Mouse (Mus musculus) myocyte (in vitro differentiated cells): ENCODE data around the gene Fut2. TPM values are rescaled to one million over a fixed set of nuclear protein-coding genes. Genes with fewer than 3 reads are reported as not detected.

Experiments used
- H3K27me3 ChIP-seq: one replicate; pipeline ENCODE4 v1.6.1; 2011; ENCODE audit not compliant: control insufficient read depth, insufficient read depth, insufficient read length
- H3K36me3 ChIP-seq: one replicate; pipeline ENCODE4 v1.6.1; 2011; ENCODE audit not compliant: control insufficient read depth, insufficient read depth
- H3K4me2 ChIP-seq: one replicate; pipeline ENCODE4 v1.6.1; 2011; ENCODE audit warnings: low read depth, control low read depth
- H3K4me3 ChIP-seq: one replicate; pipeline ENCODE4 v1.5.1; 2011; ENCODE audit warnings: mild to moderate bottlenecking, control low read depth, moderate library complexity
- H3K79me2 ChIP-seq: one replicate; pipeline ENCODE4 v1.6.1; 2011; ENCODE audit not compliant: control insufficient read depth, insufficient read depth
- H3ac ChIP-seq: one replicate; pipeline ENCODE4 v1.6.1; 2011; ENCODE audit not compliant: control insufficient read depth, insufficient read length
- CEBPB ChIP-seq: IDR thresholded peaks from 2 replicates; pipeline ENCODE4 v1.6.1; 2011; ENCODE audit warnings: mild to moderate bottlenecking, moderate library complexity; ENCODE audit not compliant: poor library complexity, insufficient read depth, severe bottlenecking
- E2F4 ChIP-seq: IDR thresholded peaks from one replicate; pipeline ENCODE4 v1.6.1; 2011; ENCODE audit warnings: mild to moderate bottlenecking, control low read depth, moderate library complexity; ENCODE audit not compliant: insufficient read depth
- MAX ChIP-seq: IDR thresholded peaks from one replicate; pipeline ENCODE4 v1.6.1; 2011; ENCODE audit warnings: low read depth, mild to moderate bottlenecking, control low read depth
- MYOD1 ChIP-seq, 3 experiments: IDR thresholded peaks; one replicate each; pipeline ENCODE4 v1.6.1; 2011; ENCODE audit warnings: control low read depth in 2 of 3, low read depth in 2 of 3, mild to moderate bottlenecking in 2 of 3, moderate library complexity in 1 of 3; ENCODE audit not compliant: insufficient read length in 2 of 3, control insufficient read depth in 1 of 3
- MYOG ChIP-seq, 3 experiments: IDR thresholded peaks; one replicate each; pipeline ENCODE4 v1.6.1; 2011; ENCODE audit warnings: control low read depth in 2 of 3, low read depth in 2 of 3, mild to moderate bottlenecking in 2 of 3; ENCODE audit not compliant: insufficient read length in 2 of 3, control insufficient read depth in 1 of 3, insufficient read depth in 1 of 3
- POLR2A ChIP-seq: IDR thresholded peaks from one replicate; pipeline ENCODE4 v1.6.1; 2011; ENCODE audit warnings: low read depth, mild to moderate bottlenecking, control low read depth, moderate library complexity; ENCODE audit not compliant: insufficient read length
- POLR2AphosphoS2 ChIP-seq: IDR thresholded peaks from one replicate; pipeline ENCODE4 v1.6.1; 2011; ENCODE audit warnings: low read depth, control low read depth; ENCODE audit not compliant: insufficient read length
- REST ChIP-seq: IDR thresholded peaks from one replicate; pipeline ENCODE4 v1.6.1; 2011; ENCODE audit warnings: mild to moderate bottlenecking, control low read depth, moderate library complexity; ENCODE audit not compliant: insufficient read depth, insufficient read length
- SRF ChIP-seq: IDR thresholded peaks from one replicate; pipeline ENCODE4 v1.6.1; 2011; ENCODE audit warnings: low read depth; ENCODE audit not compliant: control insufficient read depth, insufficient read length
- TCF12 ChIP-seq: IDR thresholded peaks from one replicate; pipeline ENCODE4 v1.6.1; 2011; ENCODE audit warnings: mild to moderate bottlenecking, control low read depth; ENCODE audit not compliant: poor library complexity, insufficient read depth, severe bottlenecking
- TCF3 ChIP-seq: IDR thresholded peaks from one replicate; pipeline ENCODE4 v1.6.1; 2011; ENCODE audit warnings: low read depth, control low read depth; ENCODE audit not compliant: insufficient read length
- USF1 ChIP-seq: IDR thresholded peaks from one replicate; pipeline ENCODE4 v1.6.1; 2011; ENCODE audit warnings: low read depth, mild to moderate bottlenecking, control low read depth, moderate library complexity
- polyA plus RNA-seq: library from polyadenylated mRNA; unstranded; fragments of >200 nt; fragmentation: generic; extraction: Trizol; gene quantifications from one replicate; pipeline ENCODE4 v1.2.1, GENCODE M21; 2012; ENCODE audit warnings: missing spikeins

Gene Fut2
- polyA plus RNA-seq, 1 experiment: 0.41 TPM

- Histone ChIP-seq H3K4me2 (no peak overlapping the region), H3K36me3 (no peaks in the 10 kb centered on the region), H3K79me2 (no peaks in the 10 kb centered on the region), H3K4me3 (no peak overlapping the region), H3K27me3 (no peaks in the 10 kb centered on the region), H3ac (no peak overlapping the region)
- no peak for TF ChIP-seq MYOG (IDR thresholded peaks at IDR 0.05; ENCODE audit: control insufficient read depth in 1 of 3, insufficient read depth in 1 of 3, insufficient read length in 2 of 3, low read depth in 2 of 3)
Measured at GRCm38 (mm10) chr7:45644872-45645590, 21.2 kb downstream of the Fut2 start.

- no peaks in the 10 kb centered on the region for H3K79me2 ChIP-seq
- no peak overlapping the region for H3K4me3 ChIP-seq
- TF ChIP-seq MYOG (IDR thresholded peaks at IDR 0.05; ENCODE audit: control insufficient read depth in 1 of 3, insufficient read depth in 1 of 3, insufficient read length in 2 of 3, low read depth in 2 of 3): peak in 1 of 3 experiments; percentile 22
- TF ChIP-seq USF1: peak; percentile 11
- TF ChIP-seq SRF: no peak
- no peak for TF ChIP-seq TCF3
- TF ChIP-seq E2F4: no peak
- TF ChIP-seq MAX: no peak
- TF ChIP-seq POLR2A: no peak
- TF ChIP-seq CEBPB: no peak
Measured at GRCm38 (mm10) chr7:45644183-45644582, 22.0 kb downstream of the Fut2 start.

DNA sequence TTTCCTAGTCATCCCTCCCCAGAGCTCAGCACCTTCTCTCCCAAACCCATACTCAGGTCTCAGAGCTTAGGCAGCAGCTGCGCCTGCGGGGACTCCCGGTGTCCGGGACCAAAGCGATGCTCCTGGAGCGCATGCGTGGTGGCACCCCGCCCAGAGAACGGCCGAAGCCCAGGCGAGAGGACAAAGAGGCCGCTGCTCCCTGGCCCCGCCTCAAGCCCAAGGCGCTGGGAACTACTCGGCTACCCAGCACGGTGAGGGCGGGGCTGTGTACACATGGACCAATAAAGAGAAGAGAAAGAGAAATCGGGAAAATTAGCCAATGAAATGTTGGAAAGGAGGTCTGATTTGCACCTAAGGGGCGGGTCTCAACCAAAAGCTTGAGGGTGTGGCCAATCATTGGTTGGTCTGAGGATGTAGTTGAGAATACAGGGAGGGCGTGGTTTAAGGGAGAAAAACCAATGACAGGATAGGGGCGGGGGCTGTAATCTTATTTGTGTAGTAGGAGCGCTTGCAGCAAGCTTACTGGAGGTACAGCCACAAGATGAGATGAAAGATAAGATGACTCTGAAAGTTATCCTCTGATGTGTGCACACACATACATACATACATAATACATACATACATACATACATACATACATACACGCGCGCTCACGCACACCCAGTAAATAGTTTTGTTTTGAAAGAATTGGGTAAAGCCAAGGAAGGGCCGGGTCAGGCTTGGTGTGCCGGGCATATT, 22.6 kb downstream of the Fut2 start:
- H3K4me3 ChIP-seq: peak overlapping the region; percentile 6
- no peaks in the 10 kb centered on the region for H3K36me3 ChIP-seq
- no peaks in the 10 kb centered on the region for H3K79me2 ChIP-seq
- no peaks in the 10 kb centered on the region for H3K27me3 ChIP-seq
- peak overlapping the region; percentile 76 for H3K4me2 ChIP-seq
- no peak overlapping the region for H3ac ChIP-seq
- TF ChIP-seq REST (no peak), CEBPB (no peak), MYOD1 (IDR thresholded peaks at IDR 0.05; ENCODE audit: control insufficient read depth in 1 of 3, insufficient read length in 2 of 3, low read depth in 2 of 3) (peak in 1 of 3 experiments; percentile 29), POLR2A (peak; percentile 36), MYOG (IDR thresholded peaks at IDR 0.05; ENCODE audit: control insufficient read depth in 1 of 3, insufficient read depth in 1 of 3, insufficient read length in 2 of 3, low read depth in 2 of 3) (peak in 1 of 3 experiments; percentile 69), POLR2AphosphoS2 (peak; percentile 29)

More at GRCm38 (mm10) chr7:45644183-45644582, 22.0 kb downstream of the Fut2 start:
- no peaks in the 10 kb centered on the region for H3K27me3 ChIP-seq
- no peak overlapping the region for H3K4me2 ChIP-seq
- no peak overlapping the region for H3ac ChIP-seq
- H3K36me3 ChIP-seq: no peaks in the 10 kb centered on the region

GRCm38 (mm10) chr7:45642503-45643255, 23.5 kb downstream of the Fut2 start:
- Histone ChIP-seq H3K27me3 (no peaks in the 10 kb centered on the region), H3K79me2 (no peaks in the 10 kb centered on the region), H3K4me3 (peak overlapping the region; percentile 6), H3K36me3 (no peaks in the 10 kb centered on the region), H3K4me2 (peak overlapping the region; percentile 76), H3ac (no peak overlapping the region)
- TF ChIP-seq MYOG (IDR thresholded peaks at IDR 0.05; ENCODE audit: control insufficient read depth in 1 of 3, insufficient read depth in 1 of 3, insufficient read length in 2 of 3, low read depth in 2 of 3): peak in 2 of 3 experiments; percentile 3 to 57
- TF ChIP-seq TCF12: no peak
- peak in 2 of 3 experiments; percentile 25 to 63 for TF ChIP-seq MYOD1 (IDR thresholded peaks at IDR 0.05; ENCODE audit: control insufficient read depth in 1 of 3, insufficient read length in 2 of 3, low read depth in 2 of 3)

DNA sequence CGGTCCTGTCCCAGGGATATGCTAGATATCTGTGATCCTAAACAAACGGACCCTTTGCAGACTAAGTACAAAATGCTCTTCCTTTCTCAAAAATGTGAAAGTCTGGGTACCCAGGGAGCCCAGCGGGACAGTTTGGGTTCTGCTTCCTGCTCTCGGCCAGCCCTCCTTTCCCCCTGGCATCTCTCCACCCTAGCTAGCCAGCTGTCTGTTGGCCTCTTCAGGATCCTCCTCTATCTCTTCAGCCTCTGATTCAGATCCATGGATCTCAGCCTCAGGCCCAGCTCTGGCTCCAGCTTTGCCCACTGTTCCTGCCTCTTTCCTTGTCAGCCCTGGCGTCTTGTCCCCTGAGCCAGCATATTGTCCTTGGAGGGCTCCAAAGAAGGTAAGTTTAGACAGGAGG, 24.1 kb downstream of the Fut2 start:
- peak in 1 of 3 experiments; percentile 29 for TF ChIP-seq MYOD1 (IDR thresholded peaks at IDR 0.05; ENCODE audit: control insufficient read depth in 1 of 3, insufficient read length in 2 of 3, low read depth in 2 of 3)
- no peak for TF ChIP-seq POLR2A
- peak in 1 of 3 experiments; percentile 42 for TF ChIP-seq MYOG (IDR thresholded peaks at IDR 0.05; ENCODE audit: control insufficient read depth in 1 of 3, insufficient read depth in 1 of 3, insufficient read length in 2 of 3, low read depth in 2 of 3)
- TF ChIP-seq E2F4: no peak
- Histone ChIP-seq H3K27me3 (no peaks in the 10 kb centered on the region), H3K4me2 (peak overlapping the region; percentile 76), H3ac (no peak overlapping the region), H3K79me2 (no peaks in the 10 kb centered on the region), H3K4me3 (peak overlapping the region; percentile 6), H3K36me3 (no peaks in the 10 kb centered on the region)
